Mouse (Mus musculus) hindbrain, embryonic 11.5 days (tissue): ENCODE measurements around the gene Epor. TPM values are rescaled to one million over a fixed set of nuclear protein-coding genes. Genes with fewer than 3 reads are reported as not detected.

Experiments
- ATAC-seq: fragments of 200-750 bp; cut with Nextera tagmentation; 2 replicates; pipeline ENCODE4 v1.8.0; 2017; ENCODE audit warnings: mild to moderate bottlenecking, moderate TSS enrichment, moderate library complexity; ENCODE audit not compliant: low FRiP score
- DNase-seq: peaks from one replicate; pipeline ENCODE4 v3.0.0-alpha.2; 2015; ENCODE audit warnings: low spot score
- H3K27ac ChIP-seq: fragments of 300-500 bp; sonication (generic); 2 replicates; pipeline ENCODE4 v1.5.1; 2014; ENCODE audit warnings: mild to moderate bottlenecking, low read depth, low read length
- H3K27me3 ChIP-seq: fragments of 300-500 bp; sonication (generic); 2 replicates; pipeline ENCODE4 v1.6.1; 2014; ENCODE audit warnings: mild to moderate bottlenecking, low read length, moderate library complexity, mixed read lengths; ENCODE audit not compliant: control insufficient read depth, insufficient read depth
- H3K36me3 ChIP-seq: fragments of 300-500 bp; sonication (generic); 2 replicates; pipeline ENCODE4 v1.6.1; 2014; ENCODE audit warnings: mild to moderate bottlenecking, low read length, moderate library complexity, mixed read lengths; ENCODE audit not compliant: control insufficient read depth, insufficient read depth
- H3K4me1 ChIP-seq: fragments of 300-500 bp; sonication (generic); replicated peaks from 2 replicates; pipeline ENCODE4 v1.6.1; 2014; ENCODE audit warnings: low read length, mixed read lengths; ENCODE audit not compliant: control insufficient read depth, insufficient read depth
- H3K4me2 ChIP-seq: fragments of 300-500 bp; sonication (generic); replicated peaks from 2 replicates; pipeline ENCODE4 v1.6.1; 2014; ENCODE audit warnings: mild to moderate bottlenecking, low read depth, low read length
- H3K4me3 ChIP-seq: fragments of 300-500 bp; sonication (generic); 2 replicates; pipeline ENCODE4 v1.5.1; 2014; ENCODE audit warnings: low read depth, low read length
- H3K9ac ChIP-seq: fragments of 300-500 bp; sonication (generic); 2 replicates; pipeline ENCODE4 v1.6.1; 2014; ENCODE audit warnings: low read depth, low read length
- H3K9me3 ChIP-seq: fragments of 300-500 bp; sonication (generic); 2 replicates; pipeline ENCODE4 v1.6.1; 2016; ENCODE audit warnings: low read length; ENCODE audit not compliant: control insufficient read depth
- WGBS: fragments of 180-500 bp; shearing (Covaris S2); extraction: QIAGEN DNeasy Blood & Tissue Kit; methylation state at CpG from one replicate; pipeline ENCODE4 v1.1.7; 2014; 5-methylcytosine and 5-hydroxymethylcytosine counted together
- polyA plus RNA-seq: library from polyadenylated mRNA; unstranded; fragments of >200 nt; fragmentation: Nextera tagmentation; extraction: Ambion mirVana; gene quantifications from 2 replicates; pipeline ENCODE4 v1.2.1, GENCODE M21; 2014

Gene Epor
- polyA plus RNA-seq, 1 experiment from 2014 or later: 5.2 TPM

DNA sequence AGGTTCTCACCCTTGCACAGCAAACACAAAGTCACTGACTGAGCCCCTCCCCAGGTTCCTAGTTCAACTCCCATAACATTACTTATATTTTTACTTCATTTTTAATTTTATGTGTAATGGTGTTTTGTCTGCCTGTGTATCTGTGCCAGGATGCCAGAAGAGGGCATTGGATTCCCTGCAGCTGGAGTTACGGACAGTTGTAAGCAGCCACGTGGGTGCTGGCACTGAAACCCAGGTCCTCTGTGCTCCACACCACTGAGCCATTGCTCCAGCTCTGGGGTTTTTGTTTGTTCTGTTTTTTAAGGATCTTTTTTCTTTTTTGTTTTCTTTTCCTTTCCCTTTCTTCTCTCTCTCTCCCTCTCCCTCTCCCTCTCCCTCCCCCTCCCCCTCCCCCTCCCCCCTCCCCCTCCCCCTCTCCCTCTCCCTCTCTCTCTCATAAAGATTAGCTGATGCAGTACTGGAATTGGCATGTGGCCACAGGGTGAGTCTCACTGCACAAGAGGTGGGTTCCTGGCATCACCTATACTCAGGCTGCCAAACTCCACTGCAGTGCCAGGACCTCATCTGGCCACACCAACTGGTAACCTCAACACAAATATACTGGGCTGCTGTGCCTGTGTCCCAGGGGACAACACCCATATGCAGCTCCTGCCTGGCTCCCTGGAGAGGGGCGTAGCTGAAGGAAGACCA lies 33.0 kb upstream of the Epor start:
- ATAC-seq (no peak), DNase-seq (no peak)
- 86% methylated on average over 3 of the region's 3 CpGs for WGBS
- Histone ChIP-seq H3K4me1 (no peaks in the 10 kb centered on the region), H3K9ac (no peak overlapping the region), H3K4me2 (no peak overlapping the region), H3K4me3 (no peak overlapping the region), H3K27me3 (peaks cover 9% of the 10 kb centered on the region), H3K9me3 (no peaks in the 10 kb centered on the region), H3K27ac (no peak overlapping the region), H3K36me3 (no peaks in the 10 kb centered on the region)

GRCm38 (mm10) chr9:21992227-21992626 lies 28.9 kb upstream of the Epor start:
- no peaks in the 10 kb centered on the region for H3K9me3 ChIP-seq
- no peak overlapping the region for H3K27ac ChIP-seq
- H3K9ac ChIP-seq: no peak overlapping the region
- H3K4me1 ChIP-seq: peaks cover 4% of the 10 kb centered on the region; the same call in 1 of the 2 replicates
- H3K27me3 ChIP-seq: peaks cover 50% of the 10 kb centered on the region
- H3K36me3 ChIP-seq: no peaks in the 10 kb centered on the region
- no peak overlapping the region for H3K4me2 ChIP-seq
- no peak overlapping the region for H3K4me3 ChIP-seq
- 79% methylated on average over 4 of the region's 4 CpGs for WGBS
- DNase-seq (no peak), ATAC-seq (no peak)

GRCm38 (mm10) chr9:21989230-21990110 lies 26.2 kb upstream of the Epor start, which contains the start of gene Rgl3:
Rgl3 (minus strand) TSS chr9:21989446.
- ATAC-seq: peak; percentile 45; the same call in 1 of the 2 replicates
- peaks cover 60% of the 10 kb centered on the region for H3K27me3 ChIP-seq
- H3K9me3 ChIP-seq: no peaks in the 10 kb centered on the region
- 0 out of 2 replicates have a peak within 1 kb of the TSS, but pooled peaks have one; percentile 4 for H3K9ac ChIP-seq
- H3K27ac ChIP-seq: no peak within 1 kb of the TSS
- H3K4me2 ChIP-seq: peak within 1 kb of the TSS; percentile 46
- H3K4me3 ChIP-seq: peak within 1 kb of the TSS; percentile 27
- H3K4me1 ChIP-seq: peaks cover 4% of the 10 kb centered on the region; the same call in 1 of the 2 replicates
- H3K36me3 ChIP-seq: no peaks in the 10 kb centered on the region
- 1% methylated on average over 42 of the region's 42 CpGs for WGBS
- DNase-seq: peak; percentile 55

DNA sequence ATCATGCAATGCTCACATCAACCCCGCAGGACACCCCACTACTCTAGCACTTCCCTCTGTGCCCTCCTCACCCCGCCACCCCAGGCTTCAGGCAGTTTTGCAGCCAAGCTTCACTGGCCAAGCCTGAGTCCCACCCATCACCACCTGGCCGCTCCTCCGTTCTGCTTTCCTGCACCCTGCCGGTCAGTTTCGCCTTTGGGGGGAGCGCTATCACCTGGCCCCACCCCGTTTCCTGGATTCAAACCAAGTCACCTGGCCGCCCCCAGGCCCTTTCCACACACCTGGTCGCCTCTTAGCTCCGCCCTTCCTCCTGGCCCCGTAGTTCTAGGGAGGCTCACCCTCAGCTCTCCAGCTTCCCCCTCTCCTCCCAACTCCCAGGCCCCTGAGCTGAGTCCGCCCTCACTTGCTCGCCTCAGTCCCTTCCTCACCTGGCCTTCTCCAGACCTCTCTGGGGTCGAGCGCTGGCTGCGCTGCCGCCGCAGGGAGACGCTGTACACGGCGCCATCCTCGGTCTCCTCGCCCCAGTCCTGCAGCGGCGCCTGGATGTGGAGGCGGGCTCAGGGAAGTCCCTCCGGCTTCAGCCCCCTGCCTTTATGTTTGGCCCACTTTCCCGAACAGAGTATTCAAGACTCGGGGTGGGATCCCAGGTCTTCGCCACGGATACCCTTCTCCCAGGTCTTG lies 25.3 kb upstream of the Epor start:
- Histone ChIP-seq H3K9me3 (no peaks in the 10 kb centered on the region), H3K36me3 (no peaks in the 10 kb centered on the region), H3K4me3 (peak overlapping the region; percentile 27), H3K4me1 (peaks cover 4% of the 10 kb centered on the region; the same call in 1 of the 2 replicates), H3K9ac (0 out of 2 replicates have a peak overlapping the region, but pooled peaks have one; percentile 4), H3K27me3 (peaks cover 60% of the 10 kb centered on the region), H3K27ac (no peak overlapping the region), H3K4me2 (peak overlapping the region; percentile 46)
- DNase-seq (peak; percentile 46), ATAC-seq (peak; percentile 31; the same call in 1 of the 2 replicates)
- WGBS: under 1% methylated on average over 31 of the region's 32 CpGs

DNA sequence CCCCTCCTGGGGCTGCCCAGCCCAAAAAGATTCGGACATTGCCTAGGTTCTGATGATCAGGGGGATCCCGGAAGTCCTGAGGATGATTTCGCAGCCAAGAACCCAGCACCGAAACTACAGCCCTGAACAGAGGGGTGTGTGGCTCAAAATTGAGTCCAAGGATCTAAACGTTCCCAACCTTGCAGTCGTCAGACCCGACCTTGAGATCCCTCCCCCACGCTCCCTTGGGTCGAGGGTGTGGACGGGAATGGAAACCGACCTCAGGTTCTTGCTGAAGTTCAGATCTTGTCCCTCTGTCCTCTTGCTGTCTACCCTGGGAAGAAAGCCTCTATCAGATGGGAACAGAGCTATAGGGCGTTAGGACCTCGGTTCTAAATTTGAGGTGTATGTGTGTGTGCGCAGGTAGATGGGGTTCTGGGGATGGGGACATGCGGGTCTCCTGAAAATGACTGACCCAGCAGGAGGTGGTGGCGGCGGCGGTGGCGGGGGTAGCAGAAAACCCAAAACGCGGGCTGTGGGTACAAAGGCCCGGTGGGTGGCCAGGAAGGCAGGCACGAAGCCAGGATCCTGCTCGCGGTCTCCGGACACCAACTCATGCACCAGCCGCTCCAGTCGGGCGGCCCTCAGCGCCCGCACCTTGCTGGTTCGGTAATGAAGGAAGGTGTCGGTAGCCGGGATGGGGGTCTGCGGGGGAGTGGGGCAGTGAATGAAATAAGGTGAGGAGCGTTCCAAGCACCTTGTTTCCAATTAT lies 24.5 kb upstream of the Epor start:
- 9% methylated on average over 33 of the region's 36 CpGs for WGBS
- ATAC-seq (no peak), DNase-seq (peak; percentile 23)
- Histone ChIP-seq H3K9me3 (no peaks in the 10 kb centered on the region), H3K4me1 (peaks cover 4% of the 10 kb centered on the region; the same call in 1 of the 2 replicates), H3K4me3 (peak overlapping the region; percentile 27), H3K27me3 (peaks cover 60% of the 10 kb centered on the region), H3K36me3 (no peaks in the 10 kb centered on the region), H3K27ac (no peak overlapping the region), H3K4me2 (no peak overlapping the region), H3K9ac (no peak overlapping the region)

DNA sequence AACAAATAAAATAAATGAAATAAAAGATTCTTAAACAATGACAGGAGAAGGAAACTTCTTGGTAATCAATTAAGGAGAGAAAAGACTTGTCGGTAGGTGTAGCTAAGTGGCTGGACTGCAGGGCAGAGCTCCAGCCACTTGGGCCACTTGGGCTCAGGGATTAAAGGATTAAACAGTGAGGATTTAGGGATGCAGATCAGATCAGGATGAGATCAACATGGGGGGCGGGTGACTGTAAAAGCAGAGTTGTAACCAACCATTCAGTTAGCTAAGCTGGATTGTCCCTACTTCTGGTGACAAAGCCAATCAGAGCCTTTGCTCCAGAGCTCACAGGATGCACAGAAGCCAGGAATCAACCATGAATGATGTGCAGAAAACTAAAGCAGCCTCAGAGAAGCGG lies 20.6 kb upstream of the Epor start:
- ATAC-seq (no peak), DNase-seq (no peak)
- H3K27ac ChIP-seq: no peak overlapping the region
- H3K27me3 ChIP-seq: peaks cover 27% of the 10 kb centered on the region
- WGBS: 34% methylated on average over 3 of the region's 3 CpGs
- H3K4me1 ChIP-seq: no peaks in the 10 kb centered on the region; the same call in 1 of the 2 replicates
- H3K9me3 ChIP-seq: no peaks in the 10 kb centered on the region
- no peaks in the 10 kb centered on the region for H3K36me3 ChIP-seq
- no peak overlapping the region for H3K4me3 ChIP-seq
- H3K9ac ChIP-seq: no peak overlapping the region
- no peak overlapping the region for H3K4me2 ChIP-seq

- DNase-seq (no peak), ATAC-seq (no peak)
- Histone ChIP-seq H3K4me1 (no peaks in the 10 kb centered on the region), H3K27me3 (no peaks in the 10 kb centered on the region), H3K9ac (no peak overlapping the region), H3K4me2 (no peak overlapping the region), H3K36me3 (no peaks in the 10 kb centered on the region), H3K9me3 (no peaks in the 10 kb centered on the region), H3K27ac (no peak overlapping the region), H3K4me3 (no peak overlapping the region)
- WGBS: 91% methylated on average over 4 of the region's 4 CpGs
Observed at GRCm38 (mm10) chr9:21978398-21979128, 15.3 kb upstream of the Epor start.
